Mouse (Mus musculus) lung, postnatal 0 days (tissue): ENCODE data around the gene Sprr3.

Source experiments
- CTCF ChIP-seq: IDR thresholded peaks from 2 replicates; pipeline ENCODE4 v1.5.1; 2016; ENCODE audit warnings: antibody characterized with exemption, mild to moderate bottlenecking
- EP300 ChIP-seq: IDR thresholded peaks from 2 replicates; pipeline ENCODE4 v1.6.1; 2016; ENCODE audit warnings: antibody characterized with exemption, mild to moderate bottlenecking, control low read depth

GRCm38 (mm10) chr3:92417782-92418181, 40.7 kb downstream of the Sprr3 start, which contains the start of gene Sprr2j-ps:
- no peak for TF ChIP-seq CTCF
- no peak for TF ChIP-seq EP300
